Mouse (Mus musculus) ES-E14 (cell line): Measurements from ENCODE around the gene Asic4. TPM values are rescaled to one million over a fixed set of nuclear protein-coding genes. Genes with fewer than 3 reads are reported as not detected.
A peak's percentile ranks its signal among the peaks of the same experiment; 100 is the strongest.

Source experiments
- DNase-seq: peaks from one replicate; pipeline ENCODE4 v3.0.0-alpha.2; 2013; ENCODE audit warnings: low read depth, low spot score
- H3K27ac ChIP-seq: 2 replicates; pipeline ENCODE4 v1.5.1; 2012; ENCODE audit warnings: low read depth, mild to moderate bottlenecking, low read length, moderate library complexity, mixed read lengths; ENCODE audit not compliant: poor library complexity, insufficient read depth, severe bottlenecking
- H3K36me3 ChIP-seq: 2 replicates; pipeline ENCODE4 v1.6.1; 2012; ENCODE audit warnings: mild to moderate bottlenecking, low read length, moderate library complexity, mixed read lengths; ENCODE audit not compliant: control insufficient read depth, poor library complexity, insufficient read depth, severe bottlenecking
- H3K4me1 ChIP-seq, 2 experiments: fragments of 150-350 bp in 1 of 2; sonication (generic) in 1 of 2; 2 replicates each; pipeline ENCODE4 v1.6.1; 2012; ENCODE audit warnings: low read length in 2 of 2, mild to moderate bottlenecking in 1 of 2, mixed read lengths in 1 of 2; ENCODE audit not compliant: control insufficient read depth in 2 of 2, insufficient read depth in 2 of 2, poor library complexity in 1 of 2
- H3K4me3 ChIP-seq, 2 experiments: fragments of 150-350 bp in 1 of 2; sonication (generic) in 1 of 2; 2 replicates each; pipeline ENCODE4 v1.5.1; 2012; ENCODE audit warnings: low read length in 2 of 2, low read depth in 1 of 2, mild to moderate bottlenecking in 1 of 2, mixed read lengths in 1 of 2; ENCODE audit not compliant: insufficient read depth in 1 of 2, poor library complexity in 1 of 2, severe bottlenecking in 1 of 2
- H3K9ac ChIP-seq: 2 replicates; pipeline ENCODE4 v1.6.1; 2012; ENCODE audit warnings: low read depth, mild to moderate bottlenecking, low read length, mixed read lengths; ENCODE audit not compliant: poor library complexity, insufficient read depth, severe bottlenecking
- H3K9me3 ChIP-seq: fragments of 150-350 bp; sonication (generic); 2 replicates; pipeline ENCODE4 v1.6.1; 2012; ENCODE audit warnings: low read depth, mild to moderate bottlenecking, low read length; ENCODE audit not compliant: control insufficient read depth, insufficient read depth
- CHD2 ChIP-seq: IDR thresholded peaks from 2 replicates; pipeline ENCODE4 v1.6.1; 2014; ENCODE audit warnings: mild to moderate bottlenecking, low read depth, low read length, inconsistent platforms
- HCFC1 ChIP-seq: IDR thresholded peaks from 2 replicates; pipeline ENCODE4 v1.6.1; 2012; ENCODE audit warnings: low read length, inconsistent platforms, borderline replicate concordance; ENCODE audit not compliant: insufficient read depth
- MAFK ChIP-seq: IDR thresholded peaks from 2 replicates; pipeline ENCODE4 v1.6.1; 2014; ENCODE audit warnings: mild to moderate bottlenecking, low read depth, low read length, inconsistent platforms; ENCODE audit not compliant: insufficient read depth
- ZC3H11A ChIP-seq: IDR thresholded peaks from 2 replicates; pipeline ENCODE4 v1.6.1; 2012; ENCODE audit warnings: low read depth, mild to moderate bottlenecking, inconsistent platforms, low read length, borderline replicate concordance
- ZNF384 ChIP-seq: IDR thresholded peaks from 2 replicates; pipeline ENCODE4 v1.6.1; 2012; ENCODE audit warnings: low read depth, low read length, inconsistent platforms
- in situ Hi-C, 2 experiments: fragments of 600-800 bp; cut with MboI; formaldehyde crosslinking; loops; one replicate each; pipeline ENCODE4 v1.15.1; 2025; ENCODE audit warnings: low sequenced_read_pairs in 2 of 2, inconsistent platforms in 1 of 2; ENCODE audit not compliant: unreplicated experiment in 2 of 2
- total RNA-seq: library from RNA; depleted of rRNA; stranded (reverse); fragments of 300-350 nt; gene quantifications from 2 replicates; pipeline ENCODE4 v1.2.3, GENCODE M21; 2012; rRNA removed

The Asic4 gene
- total RNA-seq, 1 experiment, result not detected

DNA sequence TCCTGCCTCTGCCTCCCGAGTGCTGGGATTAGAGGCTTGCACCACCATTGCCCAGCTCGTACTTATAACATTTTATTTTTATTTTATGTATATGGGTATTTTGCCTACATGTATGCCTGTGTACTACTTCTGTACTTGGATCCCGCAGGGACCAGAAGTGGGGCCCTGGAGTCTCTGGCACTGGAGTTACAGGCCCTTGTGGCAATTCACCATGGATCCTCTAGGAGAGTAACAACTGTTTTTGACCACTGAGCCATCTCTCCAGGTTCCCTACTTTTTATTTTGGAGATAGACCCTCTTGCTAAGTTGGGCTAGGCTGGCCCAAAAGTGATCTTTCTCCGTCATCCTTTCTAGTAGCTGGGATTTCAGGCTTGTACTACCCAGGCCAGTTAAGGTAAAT lies 68.2 kb downstream of the Asic4 start:
- Histone ChIP-seq H3K27ac (peak overlapping the region; percentile 72), H3K4me1 (peaks cover 0 to 8% of the 10 kb centered on the region in 2 experiments; a peak in 2 of 4 replicates), H3K36me3 (no peaks in the 10 kb centered on the region), H3K9ac (peak overlapping the region; percentile 32; the same call in 1 of the 2 replicates), H3K4me3 (no peak overlapping the region), H3K9me3 (no peaks in the 10 kb centered on the region)
- in situ Hi-C loops, result no loop called here
- TF ChIP-seq MAFK (no peak), ZC3H11A (no peak), ZNF384 (no peak), HCFC1 (no peak), CHD2 (no peak)
- no peak for DNase-seq

DNA sequence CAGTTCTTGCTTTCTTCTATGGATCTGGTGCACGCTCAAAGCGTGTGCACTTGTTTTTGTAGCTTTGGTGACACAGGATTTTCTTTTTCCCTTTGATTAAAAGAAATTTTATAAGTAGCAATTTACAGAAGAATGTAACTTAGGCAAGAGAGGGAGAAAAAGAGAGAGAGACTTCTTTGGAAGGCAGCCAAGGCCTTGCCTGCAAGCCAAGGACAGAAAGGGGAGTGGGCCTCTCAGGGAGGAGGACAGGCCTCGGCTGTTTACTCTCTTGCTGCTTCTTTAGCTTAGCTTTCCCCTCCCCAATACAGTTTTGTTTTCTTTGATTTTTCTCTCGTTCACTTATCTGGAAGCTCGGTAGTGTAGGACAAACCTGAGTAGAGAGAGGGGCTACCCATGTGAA lies 69.3 kb downstream of the Asic4 start:
- no peak for TF ChIP-seq ZC3H11A
- no peak for TF ChIP-seq MAFK
- no peak for TF ChIP-seq ZNF384
- TF ChIP-seq CHD2, result no peak
- no peak for TF ChIP-seq HCFC1
- H3K9me3 ChIP-seq, result no peaks in the 10 kb centered on the region
- H3K27ac ChIP-seq, result no peak overlapping the region
- in situ Hi-C loops, result no loop called here
- DNase-seq, result no peak
- H3K4me1 ChIP-seq, result peaks cover 0 to 8% of the 10 kb centered on the region in 2 experiments; a peak in 2 of 4 replicates
- H3K9ac ChIP-seq, result no peak overlapping the region
- no peak overlapping the region for H3K4me3 ChIP-seq
- H3K36me3 ChIP-seq, result no peaks in the 10 kb centered on the region

DNA sequence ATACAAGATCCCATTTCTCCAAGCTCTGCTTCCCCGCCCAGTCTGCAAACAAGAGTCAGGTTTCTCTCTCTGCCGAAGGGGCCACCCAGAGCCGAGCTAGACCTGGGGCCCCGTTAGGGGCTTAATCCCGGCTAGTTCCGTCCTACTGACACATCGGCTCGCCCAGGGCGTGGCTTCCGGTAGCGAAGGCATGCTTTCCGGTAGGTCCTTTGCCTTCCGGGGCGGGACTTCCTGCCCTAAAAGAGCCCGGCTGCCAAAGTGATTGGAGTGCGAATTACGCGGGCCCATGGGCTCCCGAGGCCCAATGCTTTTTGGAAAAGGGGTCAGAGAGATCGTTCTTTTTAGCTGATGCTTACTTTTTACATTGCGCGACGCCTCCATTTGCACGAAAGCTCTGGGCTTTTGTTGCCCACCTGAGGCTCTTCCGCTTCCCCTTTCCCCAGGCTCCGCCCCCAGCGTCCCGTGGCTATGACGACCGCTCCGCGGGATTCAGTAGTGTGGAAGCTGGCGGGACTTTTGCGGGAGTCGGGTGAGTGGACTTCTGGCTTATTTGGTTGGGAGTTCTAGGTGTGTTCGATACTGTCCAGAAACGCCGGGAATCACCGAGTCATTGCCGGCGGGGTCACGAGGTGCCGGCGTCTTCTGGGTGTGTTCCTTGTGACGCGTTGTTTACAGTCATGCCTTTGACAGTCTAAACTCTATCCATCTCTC lies 71.2 kb downstream of the Asic4 start, which contains the start of gene Stk11ip:
Gene Stk11ip, plus strand, starts transcription at position 209 of the 711 bp plus-strand sequence.
- peak within 1 kb of the TSS; percentile 94 to 96 for H3K4me3 ChIP-seq
- peak; percentile 91 for DNase-seq
- H3K9me3 ChIP-seq, result no peaks in the 10 kb centered on the region
- H3K27ac ChIP-seq, result peak within 1 kb of the TSS; percentile 89
- peak within 1 kb of the TSS; percentile 88 for H3K9ac ChIP-seq
- no peaks in the 10 kb centered on the region for H3K36me3 ChIP-seq
- peaks cover 0 to 8% of the 10 kb centered on the region in 2 experiments; a peak in 2 of 4 replicates for H3K4me1 ChIP-seq
- no peak; the same call in 1 of the 2 replicates for TF ChIP-seq HCFC1
- TF ChIP-seq MAFK, result no peak
- no peak for TF ChIP-seq ZNF384
- TF ChIP-seq CHD2, result no peak
- TF ChIP-seq ZC3H11A, result no peak
- in situ Hi-C loops, result no loop called here

Other genes starting within 250 kb of the Asic4 start
- 5.8 and 7.6 TPM in 2 replicates for gene Glb1l, start 239.6 kb upstream of the Asic4 start, total RNA-seq
- 63.6 and 103 TPM in 2 replicates for gene Stk16, start 239.6 kb upstream of the Asic4 start, total RNA-seq
- 110 and 124 TPM in 2 replicates for gene Tuba4a, start 230.6 kb upstream of the Asic4 start, total RNA-seq
- not detected in 2 replicates for gene A630095N17Rik, start 218.3 kb upstream of the Asic4 start, total RNA-seq
- gene Dnajb2, start 214.0 kb upstream of the Asic4 start, total RNA-seq, result 15.8 and 17.7 TPM in 2 replicates
- gene Ptprn, start 185.9 kb upstream of the Asic4 start, total RNA-seq, result 8.9 and 9.0 TPM in 2 replicates
- gene Resp18, start 172.0 kb upstream of the Asic4 start, total RNA-seq, result 0.90 TPM in 1 of 2 replicates, not detected in the other
- gene Dnpep, start 132.4 kb upstream of the Asic4 start, total RNA-seq, result 67.1 and 75.5 TPM in 2 replicates
- gene Des, start 90.1 kb upstream of the Asic4 start, total RNA-seq, result 10.8 and 19.4 TPM in 2 replicates
- 16.9 and 31.2 TPM in 2 replicates for gene Speg, start 75.1 kb upstream of the Asic4 start, total RNA-seq
- 40.2 and 51.6 TPM in 2 replicates for gene Gmppa, start 14.5 kb upstream of the Asic4 start, total RNA-seq
- 43.5 and 80.3 TPM in 2 replicates for gene Chpf, start 28.9 kb downstream of the Asic4 start, total RNA-seq
- gene Tmem198, start 29.1 kb downstream of the Asic4 start, total RNA-seq, result 1.6 TPM in 2 replicates
- 45.0 and 52.2 TPM in 2 replicates for gene Obsl1, start 56.0 kb downstream of the Asic4 start, total RNA-seq
- gene Inha, start 56.6 kb downstream of the Asic4 start, total RNA-seq, result 0.80 and 1.6 TPM in 2 replicates
- 26.8 and 41.8 TPM in 2 replicates for gene Stk11ip, start 71.1 kb downstream of the Asic4 start, total RNA-seq
- 7.9 and 16.0 TPM in 2 replicates for gene Slc4a3, start 95.8 kb downstream of the Asic4 start, total RNA-seq